Mouse (Mus musculus) liver, embryonic 14.5 days (tissue): ENCODE data around the gene Adam15.

ENCODE experiments used
- CTCF ChIP-seq: IDR thresholded peaks from 2 replicates; pipeline ENCODE4 v1.5.1; 2016; ENCODE audit warnings: antibody characterized with exemption, low read depth, control low read depth
- EP300 ChIP-seq: IDR thresholded peaks from 2 replicates; pipeline ENCODE4 v1.6.1; 2016; ENCODE audit warnings: antibody characterized with exemption, low read depth

GRCm38 (mm10) chr3:89314340-89314739, 35.5 kb downstream of the Adam15 start:
- TF ChIP-seq EP300, result no peak
- TF ChIP-seq CTCF, result no peak
